Mouse (Mus musculus) hindbrain, embryonic 15.5 days (tissue): Measurements from ENCODE around the gene Plekha8. TPM values are rescaled to one million over a fixed set of nuclear protein-coding genes. Genes with fewer than 3 reads are reported as not detected.

Experiments used
- ATAC-seq: fragments of 200-750 bp; cut with Nextera tagmentation; 2 replicates; pipeline ENCODE4 v1.8.0; 2017; ENCODE audit warnings: low read depth, moderate number of reproducible peaks, moderate TSS enrichment; ENCODE audit not compliant: low FRiP score
- H3K27ac ChIP-seq: fragments of 300-500 bp; sonication (generic); replicated peaks from 2 replicates; pipeline ENCODE4 v1.5.1; 2015; ENCODE audit warnings: mild to moderate bottlenecking, inconsistent platforms
- H3K27me3 ChIP-seq: fragments of 300-500 bp; sonication (generic); 2 replicates; pipeline ENCODE4 v1.6.1; 2015; ENCODE audit warnings: control low read depth, inconsistent platforms
- H3K36me3 ChIP-seq: fragments of 300-500 bp; sonication (generic); 2 replicates; pipeline ENCODE4 v1.6.1; 2015; ENCODE audit warnings: control low read depth, inconsistent platforms
- H3K4me1 ChIP-seq: fragments of 300-500 bp; sonication (generic); replicated peaks from 2 replicates; pipeline ENCODE4 v1.6.1; 2015; ENCODE audit warnings: control low read depth, inconsistent platforms
- H3K4me2 ChIP-seq: fragments of 300-500 bp; sonication (generic); 2 replicates; pipeline ENCODE4 v1.6.1; 2015; ENCODE audit warnings: moderate library complexity, mild to moderate bottlenecking, inconsistent platforms
- H3K4me3 ChIP-seq: fragments of 300-500 bp; sonication (generic); 2 replicates; pipeline ENCODE4 v1.5.1; 2015; ENCODE audit warnings: mild to moderate bottlenecking, inconsistent platforms
- H3K9ac ChIP-seq: fragments of 300-500 bp; sonication (generic); 2 replicates; pipeline ENCODE4 v1.6.1; 2015; ENCODE audit warnings: inconsistent platforms
- H3K9me3 ChIP-seq: fragments of 300-500 bp; sonication (generic); 2 replicates; pipeline ENCODE4 v1.6.1; 2016; ENCODE audit warnings: control low read depth, inconsistent platforms
- WGBS: fragments of 180-500 bp; shearing (Covaris S2); methylation state at CpG from one replicate; pipeline ENCODE4 v1.1.7; 2015; 5-methylcytosine and 5-hydroxymethylcytosine counted together
- polyA plus RNA-seq: library from polyadenylated mRNA; unstranded; fragments of >200 nt; fragmentation: Nextera tagmentation; extraction: Ambion mirVana; gene quantifications from 2 replicates; pipeline ENCODE4 v1.2.1, GENCODE M21; 2015

Plekha8 gene
- polyA plus RNA-seq, 1 experiment from 2014 or later: 7.9 TPM

- Histone ChIP-seq H3K4me2 (no peak overlapping the region), H3K4me1 (peaks cover 6% of the 10 kb centered on the region), H3K27me3 (no peaks in the 10 kb centered on the region), H3K4me3 (no peak overlapping the region), H3K9ac (no peak overlapping the region), H3K9me3 (no peaks in the 10 kb centered on the region), H3K27ac (no peak overlapping the region), H3K36me3 (no peaks in the 10 kb centered on the region)
- WGBS: 16% methylated on average over 1 of the region's 1 CpGs
- no peak for ATAC-seq
Measured at GRCm38 (mm10) chr6:54588212-54588611, 6.7 kb upstream of the Plekha8 start.

- Histone ChIP-seq H3K4me1 (peaks cover 20% of the 10 kb centered on the region), H3K36me3 (no peaks in the 10 kb centered on the region), H3K4me3 (no peak overlapping the region), H3K27ac (no peak overlapping the region), H3K9me3 (no peaks in the 10 kb centered on the region), H3K9ac (no peak overlapping the region), H3K4me2 (no peak overlapping the region), H3K27me3 (no peaks in the 10 kb centered on the region)
- 90% methylated on average over 2 of the region's 2 CpGs for WGBS
- no peak for ATAC-seq
Measured at GRCm38 (mm10) chr6:54590691-54591090, 4.2 kb upstream of the Plekha8 start.

DNA sequence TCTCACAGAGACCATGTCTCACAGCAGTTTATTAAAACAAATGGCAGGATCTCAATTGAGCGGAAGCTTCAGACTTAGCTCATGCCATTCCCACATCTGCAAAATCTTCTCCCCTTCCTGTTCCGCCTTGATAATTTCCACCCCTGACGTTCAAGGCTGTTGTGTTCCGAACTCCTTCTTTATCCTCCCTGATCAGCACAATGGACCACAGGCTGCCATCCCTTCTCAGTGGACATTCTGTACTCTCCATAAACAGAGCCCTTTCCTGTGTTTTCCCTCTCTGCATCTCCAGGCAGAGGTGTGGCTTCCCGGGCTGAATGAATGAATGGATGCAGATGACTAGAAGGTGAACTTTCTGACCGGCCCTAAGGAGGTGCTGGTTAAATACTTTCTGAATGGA is 3.1 kb upstream of the Plekha8 start:
- H3K4me2 ChIP-seq: peak overlapping the region; percentile 61
- no peaks in the 10 kb centered on the region for H3K36me3 ChIP-seq
- no peak overlapping the region for H3K4me3 ChIP-seq
- H3K4me1 ChIP-seq: peaks cover 31% of the 10 kb centered on the region
- WGBS: 50% methylated on average over 6 of the region's 6 CpGs
- no peaks in the 10 kb centered on the region for H3K9me3 ChIP-seq
- no peak overlapping the region for H3K27ac ChIP-seq
- no peak for ATAC-seq
- H3K27me3 ChIP-seq: no peaks in the 10 kb centered on the region
- H3K9ac ChIP-seq: no peak overlapping the region

DNA sequence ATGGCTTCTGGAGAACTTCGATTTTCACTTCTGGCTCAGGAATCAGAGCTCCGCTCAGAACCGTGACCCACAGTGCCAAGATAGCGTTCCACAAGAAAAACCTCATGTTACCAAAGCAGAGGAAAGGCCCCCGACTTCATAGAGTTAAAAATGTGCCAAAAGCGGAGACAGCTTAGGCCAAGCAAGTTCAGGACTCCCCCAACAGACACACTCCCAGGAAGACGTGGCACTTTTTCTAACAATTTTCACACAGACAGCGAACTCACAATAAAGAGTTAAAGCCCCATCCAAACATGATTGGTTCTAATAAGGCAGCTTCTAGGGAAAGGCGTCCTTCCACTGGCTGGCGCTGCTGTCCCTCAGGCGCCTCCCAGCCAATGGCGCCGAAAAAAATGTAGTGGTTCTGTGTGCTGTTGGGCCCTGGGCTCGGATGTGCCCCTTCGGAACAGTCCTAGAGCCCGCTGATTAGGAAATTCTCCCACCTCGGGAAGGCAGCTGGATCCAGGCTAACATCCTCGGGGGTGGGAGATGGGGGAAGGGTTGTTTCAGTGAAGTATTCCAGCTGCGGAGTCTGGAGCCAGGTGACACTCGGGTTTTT is 1.9 kb upstream of the Plekha8 start:
- WGBS: 0% methylated on average over 20 of the region's 20 CpGs
- no peaks in the 10 kb centered on the region for H3K9me3 ChIP-seq
- H3K36me3 ChIP-seq: no peaks in the 10 kb centered on the region
- peak overlapping the region; percentile 53 for H3K4me3 ChIP-seq
- peak overlapping the region; percentile 59 for H3K9ac ChIP-seq
- H3K4me1 ChIP-seq: peaks cover 43% of the 10 kb centered on the region
- H3K27me3 ChIP-seq: no peaks in the 10 kb centered on the region
- peak; percentile 92 for ATAC-seq
- H3K4me2 ChIP-seq: peak overlapping the region; percentile 61
- H3K27ac ChIP-seq: peak overlapping the region; percentile 78

GRCm38 (mm10) chr6:54593766-54594468 is 994 bp upstream of the Plekha8 start:
- Histone ChIP-seq H3K36me3 (no peaks in the 10 kb centered on the region), H3K9me3 (no peaks in the 10 kb centered on the region), H3K27me3 (no peaks in the 10 kb centered on the region), H3K4me1 (peaks cover 43% of the 10 kb centered on the region), H3K4me2 (peak overlapping the region; percentile 70), H3K9ac (no peak overlapping the region), H3K4me3 (peak overlapping the region; percentile 83), H3K27ac (peak overlapping the region; percentile 78; the same call in 1 of the 2 replicates)
- no peak for ATAC-seq
- WGBS: 61% methylated on average over 8 of the region's 8 CpGs

DNA sequence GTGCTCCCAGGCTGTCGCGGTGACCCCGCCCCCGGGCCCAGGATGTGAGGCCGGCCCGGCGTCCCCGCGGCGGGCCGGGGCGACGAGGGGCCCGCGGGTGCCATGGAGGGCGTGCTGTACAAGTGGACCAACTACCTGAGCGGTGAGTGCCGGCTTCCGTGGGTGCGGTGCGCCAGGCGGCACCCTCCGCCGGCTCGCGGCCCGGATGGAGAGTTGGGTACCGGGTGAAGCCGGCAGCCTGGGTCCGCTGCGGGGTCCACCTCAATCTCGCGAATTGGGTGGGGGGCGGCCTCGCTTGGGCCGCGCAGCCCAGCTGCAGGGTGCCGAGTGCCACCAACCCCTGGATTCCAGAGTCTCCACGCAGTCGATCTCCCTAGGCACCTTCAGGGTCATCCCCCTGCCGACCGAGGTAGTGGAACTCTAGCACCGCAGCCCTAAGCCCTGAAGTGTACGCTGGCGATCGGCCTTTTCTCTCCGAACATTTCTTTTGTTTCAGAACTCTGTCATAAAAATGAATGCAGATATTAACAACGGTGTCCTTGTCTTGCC is 493 bp downstream of the Plekha8 start:
- H3K4me3 ChIP-seq: peak overlapping the region; percentile 83
- ATAC-seq: no peak; the same call in 1 of the 2 replicates
- H3K9ac ChIP-seq: peak overlapping the region; percentile 75
- peak overlapping the region; percentile 78 for H3K27ac ChIP-seq
- H3K4me2 ChIP-seq: peak overlapping the region; percentile 70
- no peaks in the 10 kb centered on the region for H3K9me3 ChIP-seq
- H3K36me3 ChIP-seq: no peaks in the 10 kb centered on the region
- H3K27me3 ChIP-seq: no peaks in the 10 kb centered on the region
- peaks cover 43% of the 10 kb centered on the region for H3K4me1 ChIP-seq
- WGBS: 1% methylated on average over 48 of the region's 48 CpGs

GRCm38 (mm10) chr6:54597208-54597607 is 2.3 kb downstream of the Plekha8 start, which contains the start of gene Fkbp14:
Fkbp14 (minus strand) TSS chr6:54597308.
- no peaks in the 10 kb centered on the region for H3K36me3 ChIP-seq
- H3K4me1 ChIP-seq: peaks cover 37% of the 10 kb centered on the region
- no peak for ATAC-seq
- H3K27ac ChIP-seq: no peak within 1 kb of the TSS
- H3K27me3 ChIP-seq: no peaks in the 10 kb centered on the region
- no peaks in the 10 kb centered on the region for H3K9me3 ChIP-seq
- H3K9ac ChIP-seq: no peak within 1 kb of the TSS
- peak within 1 kb of the TSS; percentile 83 for H3K4me3 ChIP-seq
- H3K4me2 ChIP-seq: peak within 1 kb of the TSS; percentile 70
- 73% methylated on average over 4 of the region's 4 CpGs for WGBS

- Histone ChIP-seq H3K4me3 (no peak overlapping the region), H3K9me3 (no peaks in the 10 kb centered on the region), H3K4me1 (peaks cover 36% of the 10 kb centered on the region), H3K27ac (no peak overlapping the region), H3K27me3 (no peaks in the 10 kb centered on the region), H3K9ac (no peak overlapping the region), H3K36me3 (no peaks in the 10 kb centered on the region), H3K4me2 (no peak overlapping the region)
- no peak for ATAC-seq
- WGBS: 88% methylated on average over 3 of the region's 3 CpGs
Measured at GRCm38 (mm10) chr6:54597711-54598110, 2.8 kb downstream of the Plekha8 start.

- Histone ChIP-seq H3K27me3 (no peaks in the 10 kb centered on the region), H3K36me3 (no peaks in the 10 kb centered on the region), H3K9me3 (no peaks in the 10 kb centered on the region), H3K4me3 (no peak overlapping the region), H3K9ac (no peak overlapping the region), H3K4me2 (no peak overlapping the region), H3K27ac (no peak overlapping the region), H3K4me1 (peaks cover 21% of the 10 kb centered on the region)
- ATAC-seq: no peak
- WGBS: 86% methylated on average over 5 of the region's 5 CpGs
Measured at GRCm38 (mm10) chr6:54600681-54601347, 5.9 kb downstream of the Plekha8 start.

GRCm38 (mm10) chr6:54602891-54603290 is 8.0 kb downstream of the Plekha8 start:
- no peak overlapping the region for H3K27ac ChIP-seq
- no peak overlapping the region for H3K4me2 ChIP-seq
- 87% methylated on average over 2 of the region's 2 CpGs for WGBS
- H3K4me1 ChIP-seq: peaks cover under 1% of the 10 kb centered on the region; the same call in 1 of the 2 replicates
- no peak overlapping the region for H3K4me3 ChIP-seq
- H3K9ac ChIP-seq: no peak overlapping the region
- no peak for ATAC-seq
- no peaks in the 10 kb centered on the region for H3K36me3 ChIP-seq
- no peaks in the 10 kb centered on the region for H3K9me3 ChIP-seq
- H3K27me3 ChIP-seq: no peaks in the 10 kb centered on the region

- ATAC-seq: no peak
- no peaks in the 10 kb centered on the region for H3K36me3 ChIP-seq
- no peak overlapping the region for H3K4me2 ChIP-seq
Measured at GRCm38 (mm10) chr6:54604001-54604715, 9.2 kb downstream of the Plekha8 start.

More at GRCm38 (mm10) chr6:54604001-54604715, 9.2 kb downstream of the Plekha8 start:
- H3K9me3 ChIP-seq: no peaks in the 10 kb centered on the region
- H3K9ac ChIP-seq: no peak overlapping the region
- WGBS: 91% methylated on average over 1 of the region's 1 CpGs
- H3K27me3 ChIP-seq: no peaks in the 10 kb centered on the region
- H3K4me1 ChIP-seq: no peaks in the 10 kb centered on the region
- no peak overlapping the region for H3K4me3 ChIP-seq
- no peak overlapping the region for H3K27ac ChIP-seq
